Mouse (Mus musculus) thymus, adult 2 months (tissue): ENCODE results near the gene Asb17.

Source experiments
- CTCF ChIP-seq: fragments of 200-500 bp; IDR thresholded peaks from 2 replicates; pipeline ENCODE4 v1.5.1; 2012; ENCODE audit warnings: mild to moderate bottlenecking, control low read depth, low read length, moderate library complexity, borderline replicate concordance; ENCODE audit not compliant: control insufficient read depth, poor library complexity, insufficient read depth; ENCODE audit errors: extremely low read depth
- POLR2A ChIP-seq: fragments of 200-500 bp; IDR thresholded peaks from 2 replicates; pipeline ENCODE4 v1.6.1; 2012; ENCODE audit warnings: mild to moderate bottlenecking, low read length, control low read depth, moderate library complexity; ENCODE audit not compliant: control insufficient read depth, poor library complexity, insufficient read depth; ENCODE audit errors: extremely low read depth

GRCm38 (mm10) chr3:153835455-153836086, 8.4 kb upstream of the Asb17 start:
- TF ChIP-seq CTCF (peak; percentile 90), POLR2A (no peak)
